Mouse (Mus musculus): ENCODE data around the gene Itprip.
A peak's percentile ranks its signal among the peaks of the same experiment; 100 is the strongest.

The Itprip gene

DNA sequence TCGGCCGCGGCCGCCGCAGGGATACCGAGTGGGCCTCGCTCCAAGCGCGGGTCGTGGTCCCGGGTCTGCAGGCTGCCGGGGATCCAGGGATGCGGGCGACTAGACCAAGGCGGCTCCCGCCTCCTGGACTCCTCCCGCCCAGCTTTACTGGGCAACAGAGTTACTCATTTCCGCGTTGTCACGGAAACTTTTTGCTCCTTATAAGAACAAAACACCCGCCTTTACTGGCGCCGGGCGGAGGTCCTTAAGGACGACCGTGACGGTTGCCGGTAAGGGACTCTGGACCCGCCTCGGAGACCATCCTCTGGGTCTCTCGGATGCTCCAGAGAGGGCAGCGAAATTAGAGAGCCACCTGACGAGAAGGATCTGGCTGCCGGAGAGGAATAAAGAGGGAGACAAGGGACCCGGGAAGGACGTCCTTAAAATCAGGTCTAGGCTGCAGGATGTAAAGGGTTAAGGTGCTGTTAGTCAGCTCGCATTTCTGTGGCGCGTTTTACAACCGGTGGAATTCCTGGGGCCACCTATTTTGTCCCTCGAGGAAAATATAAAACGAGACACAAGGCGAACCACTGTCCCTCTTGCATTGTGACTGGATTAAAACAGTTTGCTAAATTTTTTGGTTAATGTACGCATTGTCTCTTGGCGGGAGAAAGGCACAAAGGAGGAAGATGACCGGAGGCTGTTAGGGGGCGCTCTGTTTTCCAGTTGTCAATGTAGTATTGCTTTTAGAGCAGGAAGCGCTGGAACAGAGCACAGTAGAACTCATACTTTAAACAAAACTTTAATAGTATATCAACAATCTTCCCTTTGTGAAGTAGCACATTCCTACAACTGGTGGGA lies at the start of gene Itprip, which contains the start of gene Cfap43:
Gene Itprip, minus strand, starts transcription at position 174 of the 840 bp plus-strand sequence.
Gene Cfap43, minus strand, starts transcription at position 162 of the 840 bp plus-strand sequence.
- peak; percentile 85 for DNase-seq (ENCODE audit: low read depth, low spot score)

GRCm38 (mm10) chr19:47958181-47958580 lies 39.1 kb upstream of the Itprip start:
- no peak for DNase-seq (ENCODE audit: low read depth, low spot score)

GRCm38 (mm10) chr19:47953169-47953568 lies 34.1 kb upstream of the Itprip start:
- no peak for DNase-seq (ENCODE audit: low read depth, low spot score)

- no peak for DNase-seq (ENCODE audit: low read depth, low spot score)
Measured at GRCm38 (mm10) chr19:47950946-47951345, 31.8 kb upstream of the Itprip start.

DNA sequence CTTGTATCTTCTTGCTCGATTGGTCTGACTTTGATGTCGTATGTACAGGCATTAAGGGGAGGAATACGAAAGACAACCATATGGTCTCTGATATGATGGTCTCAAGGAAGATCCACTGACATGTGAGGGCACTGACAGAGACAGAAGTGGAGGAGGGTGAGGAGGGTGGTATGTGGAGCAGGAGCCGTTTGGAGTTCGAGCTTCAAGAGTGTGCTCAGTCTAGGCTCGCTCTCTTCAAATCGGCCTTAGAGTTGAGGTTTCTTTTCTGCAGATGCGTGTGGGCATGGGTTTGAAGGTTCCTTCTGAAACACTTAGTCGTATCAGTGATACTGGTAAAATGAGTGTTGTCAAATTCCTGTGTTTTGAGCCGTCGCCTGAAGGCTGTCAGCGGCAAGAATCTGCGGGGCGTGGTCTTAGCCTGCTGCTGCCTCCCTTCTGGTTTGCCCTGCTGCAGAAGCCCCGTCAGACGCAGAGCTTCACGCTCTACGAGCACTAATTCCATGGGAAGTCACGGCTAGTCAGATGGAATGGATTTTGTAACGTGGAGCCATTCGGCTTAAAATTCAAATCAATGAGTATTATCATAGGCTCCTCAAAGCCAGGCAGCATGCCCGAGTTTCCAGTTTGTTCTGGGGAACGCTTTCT lies 27.8 kb upstream of the Itprip start:
- DNase-seq (ENCODE audit: low read depth, low spot score): peak; percentile 23

- no peak for DNase-seq (ENCODE audit: low read depth, low spot score)
Measured at GRCm38 (mm10) chr19:47939361-47939760, 20.3 kb upstream of the Itprip start.

GRCm38 (mm10) chr19:47937443-47938406 lies 18.6 kb upstream of the Itprip start, which contains the start of gene Cfap58:
TSS of gene Cfap58 (plus strand) at chr19:47937675.
- peak; percentile 86 for DNase-seq (ENCODE audit: low read depth, low spot score)

DNA sequence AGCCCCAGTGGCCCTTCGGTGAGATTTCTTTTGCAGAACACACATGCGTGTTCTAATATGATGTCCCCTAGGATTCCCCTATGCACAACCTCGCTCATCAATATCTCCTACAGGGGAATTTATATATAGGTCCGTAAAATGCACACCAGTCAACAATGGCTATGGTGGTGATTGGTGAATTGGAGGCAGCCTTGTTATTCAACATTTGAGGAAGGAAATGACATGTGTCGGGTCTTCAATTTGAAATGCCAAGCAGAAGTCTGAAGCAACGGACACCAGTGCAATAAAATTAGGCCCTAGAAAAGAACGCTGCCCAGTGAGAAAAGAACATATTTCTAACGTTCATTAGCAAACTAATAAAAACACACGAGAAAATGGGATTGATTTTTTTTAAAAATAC lies 17.8 kb upstream of the Itprip start:
- DNase-seq (ENCODE audit: low read depth, low spot score): no peak

GRCm38 (mm10) chr19:47936490-47936889 lies 17.4 kb upstream of the Itprip start:
- DNase-seq (ENCODE audit: low read depth, low spot score): no peak

GRCm38 (mm10) chr19:47935530-47935929 lies 16.4 kb upstream of the Itprip start:
- no peak for DNase-seq (ENCODE audit: low read depth, low spot score)

- DNase-seq (ENCODE audit: low read depth, low spot score): no peak
Measured at GRCm38 (mm10) chr19:47934636-47935238, 15.6 kb upstream of the Itprip start.

GRCm38 (mm10) chr19:47934146-47934545 lies 15.0 kb upstream of the Itprip start:
- no peak for DNase-seq (ENCODE audit: low read depth, low spot score)

- DNase-seq (ENCODE audit: low read depth, low spot score): no peak
Measured at GRCm38 (mm10) chr19:47931982-47932638, 13.0 kb upstream of the Itprip start.

DNA sequence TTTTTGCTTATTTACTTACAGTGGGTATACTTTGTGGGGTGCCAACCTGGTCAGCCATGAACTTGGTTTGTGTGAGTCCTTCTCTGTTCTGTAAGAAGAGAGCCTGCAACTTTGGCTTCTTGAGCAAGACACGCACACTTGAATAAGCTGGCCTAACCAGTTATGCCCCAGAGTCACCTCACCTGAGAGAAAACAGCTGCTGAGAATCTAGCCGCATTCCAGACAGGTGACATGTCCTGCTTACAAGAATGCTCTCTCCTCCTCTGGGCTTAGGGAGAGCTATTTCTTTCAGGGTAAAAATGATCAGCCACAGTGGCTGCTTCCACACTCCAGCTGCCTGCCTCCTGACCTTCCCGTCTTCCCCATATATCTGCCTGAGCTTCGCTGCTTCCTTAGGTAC lies 9.9 kb upstream of the Itprip start:
- no peak for DNase-seq (ENCODE audit: low read depth, low spot score)

DNA sequence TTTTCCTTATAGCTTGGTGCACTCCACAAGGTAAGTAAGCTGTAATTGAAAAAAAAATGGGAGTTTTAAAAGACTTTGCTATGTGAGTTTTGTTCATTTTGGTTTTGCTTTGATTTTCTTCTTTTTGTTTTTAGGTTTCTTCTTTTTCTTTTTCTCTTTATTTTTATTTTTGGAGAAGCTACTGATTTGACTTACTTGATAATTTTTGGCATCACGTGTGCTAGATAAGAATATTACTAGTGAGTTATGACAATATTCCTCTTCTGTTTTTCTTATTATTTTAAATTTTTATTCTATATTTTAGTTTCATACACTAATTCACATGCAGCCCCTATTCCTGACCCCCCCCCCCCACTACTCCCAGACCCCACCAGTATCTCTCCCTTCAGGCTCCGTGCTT lies 7.9 kb upstream of the Itprip start:
- DNase-seq (ENCODE audit: low read depth, low spot score): no peak

GRCm38 (mm10) chr19:47925819-47926218 lies 6.7 kb upstream of the Itprip start:
- DNase-seq (ENCODE audit: low read depth, low spot score): no peak

GRCm38 (mm10) chr19:47919966-47920375 lies 872 bp upstream of the Itprip start:
- no peak for DNase-seq (ENCODE audit: low read depth, low spot score)

DNA sequence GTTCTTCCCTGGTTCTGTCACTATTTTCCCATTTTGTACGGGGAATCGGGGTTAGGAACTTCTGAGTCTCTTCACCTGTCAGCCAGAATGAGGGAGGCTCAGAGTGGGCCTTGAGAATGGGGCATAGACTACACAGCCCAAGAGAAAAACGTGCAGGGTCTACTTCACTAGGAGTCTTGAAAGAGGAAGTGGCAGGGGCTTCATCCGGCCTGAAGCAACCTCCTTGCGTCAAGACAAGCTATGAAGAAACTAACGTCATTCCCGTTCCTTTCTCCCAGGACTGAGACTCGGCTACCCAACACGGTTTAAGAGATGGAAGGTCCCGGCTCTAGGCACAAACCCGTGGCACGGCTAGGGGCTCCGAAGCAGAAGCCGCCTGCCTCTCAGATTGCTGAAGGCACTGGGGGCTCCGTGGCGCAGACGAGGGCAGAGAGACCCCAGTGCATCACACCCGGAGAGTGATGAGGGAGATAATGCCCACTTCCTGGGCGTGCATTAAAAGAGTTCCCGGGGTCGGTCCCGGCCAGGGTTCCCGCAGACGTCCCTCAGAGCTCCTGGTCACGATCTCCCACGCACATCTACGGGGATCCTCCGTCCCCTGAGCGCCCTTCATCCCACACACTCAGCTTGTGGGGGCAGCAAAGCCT lies 521 bp downstream of the Itprip start:
- peak; percentile 56 for DNase-seq (ENCODE audit: low read depth, low spot score)

DNA sequence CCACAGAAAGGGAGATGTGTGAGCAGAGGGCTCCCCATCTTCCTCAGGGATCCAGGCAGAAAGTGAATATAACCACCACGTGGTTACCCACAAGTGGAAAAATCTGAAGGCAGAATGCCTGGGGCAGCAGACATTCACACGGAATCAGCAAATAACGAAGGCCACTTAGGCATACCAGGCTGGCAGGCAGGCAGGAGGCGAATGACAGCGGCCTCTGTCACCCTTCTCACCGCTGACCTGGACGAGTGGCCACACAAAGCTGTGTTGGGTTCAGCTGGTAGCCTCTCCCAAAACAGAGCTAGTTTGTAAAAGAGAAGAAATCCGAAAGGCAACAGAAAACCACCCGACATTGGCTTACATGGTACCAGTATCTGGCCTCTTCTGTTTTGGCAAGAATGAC lies 1.1 kb downstream of the Itprip start:
- DNase-seq (ENCODE audit: low read depth, low spot score): no peak

GRCm38 (mm10) chr19:47917396-47917795 lies 1.7 kb downstream of the Itprip start:
- DNase-seq (ENCODE audit: low read depth, low spot score): no peak
